Mouse (Mus musculus): ENCODE measurements at regions not wholly inside any gene's neighbourhood (a gene's known extent, or its start where the extent isn't known, plus 50 kb on each side); places are given as distances from the start of the nearest gene placed in this dataset.

- H3K4me3 ChIP-seq (replicated peaks; ENCODE audit: low read length), result no peak overlapping the region
- WGBS, result 68% methylated on average over 13 of the region's 13 CpGs
- no peak for DNase-seq (ENCODE audit: low spot score)
- no peak overlapping the region for H3K9ac ChIP-seq (ENCODE audit: low read depth, low read length, severe bottlenecking)
- no peak for ATAC-seq (ENCODE audit: low FRiP score, low read depth)
- H3K27me3 ChIP-seq (ENCODE audit: control insufficient read depth, insufficient read depth, low read length), result no peaks in the 10 kb centered on the region
- H3K27ac ChIP-seq (replicated peaks; ENCODE audit: low read depth, low read length), result no peak overlapping the region
- TF ChIP-seq POLR2A (IDR thresholded peaks at IDR 0.05; ENCODE audit: borderline replicate concordance, extremely low read depth, insufficient read depth, insufficient read length), result no peak
- H3K4me1 ChIP-seq (ENCODE audit: control insufficient read depth, insufficient read depth, low read length), result no peaks in the 10 kb centered on the region
- no peaks in the 10 kb centered on the region for H3K36me3 ChIP-seq (ENCODE audit: control insufficient read depth, insufficient read depth, low read length)
- no peaks in the 10 kb centered on the region for H3K9me3 ChIP-seq (ENCODE audit: control insufficient read depth, low read length)
- H3K4me2 ChIP-seq (replicated peaks; ENCODE audit: low read depth, low read length, severe bottlenecking), result no peak overlapping the region
Measured at GRCm38 (mm10) chr9:111777433-111778135, 87.4 kb upstream of the Stac start.

- no peaks in the 10 kb centered on the region for H3K36me3 ChIP-seq (ENCODE audit: control insufficient read depth, insufficient read depth, low read length)
- no peaks in the 10 kb centered on the region for H3K9me3 ChIP-seq (ENCODE audit: control insufficient read depth, low read length)
- no peak for TF ChIP-seq POLR2A (IDR thresholded peaks at IDR 0.05; ENCODE audit: borderline replicate concordance, extremely low read depth, insufficient read depth, insufficient read length)
- no peak overlapping the region for H3K27ac ChIP-seq (replicated peaks; ENCODE audit: low read depth, low read length)
- no peak overlapping the region for H3K9ac ChIP-seq (ENCODE audit: low read depth, low read length, severe bottlenecking)
- 88% methylated on average over 4 of the region's 4 CpGs for WGBS
- H3K4me3 ChIP-seq (replicated peaks; ENCODE audit: low read length), result no peak overlapping the region
- H3K4me2 ChIP-seq (replicated peaks; ENCODE audit: low read depth, low read length, severe bottlenecking), result no peak overlapping the region
- H3K4me1 ChIP-seq (ENCODE audit: control insufficient read depth, insufficient read depth, low read length), result no peaks in the 10 kb centered on the region
- ATAC-seq (ENCODE audit: low FRiP score, low read depth) (no peak), DNase-seq (ENCODE audit: low spot score) (no peak)
- H3K27me3 ChIP-seq (ENCODE audit: control insufficient read depth, insufficient read depth, low read length), result no peaks in the 10 kb centered on the region
Measured at GRCm38 (mm10) chr9:111774229-111774628, 84.1 kb upstream of the Stac start.

- Histone ChIP-seq H3K4me2 (replicated peaks; ENCODE audit: low read depth, low read length, severe bottlenecking) (no peak overlapping the region; the same call in 1 of the 2 replicates), H3K9me3 (ENCODE audit: control insufficient read depth, low read length) (no peaks in the 10 kb centered on the region), H3K4me3 (replicated peaks; ENCODE audit: low read length) (no peak overlapping the region), H3K27me3 (ENCODE audit: control insufficient read depth, insufficient read depth, low read length) (no peaks in the 10 kb centered on the region), H3K36me3 (ENCODE audit: control insufficient read depth, insufficient read depth, low read length) (no peaks in the 10 kb centered on the region), H3K27ac (replicated peaks; ENCODE audit: low read depth, low read length) (peak overlapping the region; percentile 61), H3K4me1 (ENCODE audit: control insufficient read depth, insufficient read depth, low read length) (peaks cover 8% of the 10 kb centered on the region), H3K9ac (ENCODE audit: low read depth, low read length, severe bottlenecking) (no peak overlapping the region)
- ATAC-seq (ENCODE audit: low FRiP score, low read depth), result peak; percentile 84
- no peak for TF ChIP-seq POLR2A (IDR thresholded peaks at IDR 0.05; ENCODE audit: borderline replicate concordance, extremely low read depth, insufficient read depth, insufficient read length)
- 33% methylated on average over 11 of the region's 11 CpGs for WGBS
- DNase-seq (ENCODE audit: low spot score), result peak; percentile 73
Measured at GRCm38 (mm10) chr9:111762653-111763468, 72.7 kb upstream of the Stac start.

GRCm38 (mm10) chr9:111755235-111755634 is 65.1 kb upstream of the Stac start:
- H3K27ac ChIP-seq (replicated peaks; ENCODE audit: low read depth, low read length), result no peak overlapping the region
- TF ChIP-seq POLR2A (IDR thresholded peaks at IDR 0.05; ENCODE audit: borderline replicate concordance, extremely low read depth, insufficient read depth, insufficient read length), result no peak
- H3K4me3 ChIP-seq (replicated peaks; ENCODE audit: low read length), result no peak overlapping the region
- 82% methylated on average over 10 of the region's 10 CpGs for WGBS
- H3K27me3 ChIP-seq (ENCODE audit: control insufficient read depth, insufficient read depth, low read length), result no peaks in the 10 kb centered on the region
- no peaks in the 10 kb centered on the region for H3K9me3 ChIP-seq (ENCODE audit: control insufficient read depth, low read length)
- H3K9ac ChIP-seq (ENCODE audit: low read depth, low read length, severe bottlenecking), result no peak overlapping the region
- no peaks in the 10 kb centered on the region for H3K36me3 ChIP-seq (ENCODE audit: control insufficient read depth, insufficient read depth, low read length)
- ATAC-seq (ENCODE audit: low FRiP score, low read depth) (no peak), DNase-seq (ENCODE audit: low spot score) (no peak)
- no peak overlapping the region for H3K4me2 ChIP-seq (replicated peaks; ENCODE audit: low read depth, low read length, severe bottlenecking)
- no peaks in the 10 kb centered on the region for H3K4me1 ChIP-seq (ENCODE audit: control insufficient read depth, insufficient read depth, low read length)

- no peak for ATAC-seq (ENCODE audit: low FRiP score, low read depth)
- no peaks in the 10 kb centered on the region for H3K4me1 ChIP-seq (ENCODE audit: control insufficient read depth, insufficient read depth, low read length)
- no peak overlapping the region for H3K27ac ChIP-seq (replicated peaks; ENCODE audit: low read depth, low read length)
- TF ChIP-seq POLR2A (IDR thresholded peaks at IDR 0.05; ENCODE audit: borderline replicate concordance, extremely low read depth, insufficient read depth, insufficient read length), result no peak
- no peak overlapping the region for H3K9ac ChIP-seq (ENCODE audit: low read depth, low read length, severe bottlenecking)
- DNase-seq (ENCODE audit: low spot score), result no peak
- no peaks in the 10 kb centered on the region for H3K9me3 ChIP-seq (ENCODE audit: control insufficient read depth, low read length)
- H3K4me3 ChIP-seq (replicated peaks; ENCODE audit: low read length), result no peak overlapping the region
- no peaks in the 10 kb centered on the region for H3K27me3 ChIP-seq (ENCODE audit: control insufficient read depth, insufficient read depth, low read length)
- 78% methylated on average over 6 of the region's 6 CpGs for WGBS
- no peaks in the 10 kb centered on the region for H3K36me3 ChIP-seq (ENCODE audit: control insufficient read depth, insufficient read depth, low read length)
- H3K4me2 ChIP-seq (replicated peaks; ENCODE audit: low read depth, low read length, severe bottlenecking), result no peak overlapping the region
Measured at GRCm38 (mm10) chr9:111746151-111746550, 56.0 kb upstream of the Stac start.

Data from limb, embryonic 14.5 days (tissue).